Mouse (Mus musculus) forebrain, embryonic 13.5 days (tissue): ENCODE data around the gene Rps6ka5. TPM values are rescaled to one million over a fixed set of nuclear protein-coding genes. Genes with fewer than 3 reads are reported as not detected.

ENCODE experiments used
- ATAC-seq: fragments of 200-750 bp; cut with Nextera tagmentation; 2 replicates; pipeline ENCODE4 v1.8.0; 2017
- H3K27ac ChIP-seq: fragments of 300-500 bp; sonication (generic); 2 replicates; pipeline ENCODE4 v1.5.1; 2015; ENCODE audit warnings: inconsistent platforms, mild to moderate bottlenecking, moderate library complexity
- H3K27me3 ChIP-seq: fragments of 300-500 bp; sonication (generic); 2 replicates; pipeline ENCODE4 v1.6.1; 2015; ENCODE audit warnings: mild to moderate bottlenecking, inconsistent platforms
- H3K36me3 ChIP-seq: fragments of 300-500 bp; sonication (generic); 2 replicates; pipeline ENCODE4 v1.6.1; 2015; ENCODE audit warnings: mild to moderate bottlenecking, inconsistent platforms; ENCODE audit not compliant: poor library complexity, severe bottlenecking
- H3K4me1 ChIP-seq: fragments of 300-500 bp; sonication (generic); 2 replicates; pipeline ENCODE4 v1.6.1; 2015; ENCODE audit warnings: inconsistent platforms
- H3K4me2 ChIP-seq: fragments of 300-500 bp; sonication (generic); 2 replicates; pipeline ENCODE4 v1.6.1; 2015; ENCODE audit warnings: inconsistent platforms, mild to moderate bottlenecking, moderate library complexity
- H3K4me3 ChIP-seq: fragments of 300-500 bp; sonication (generic); 2 replicates; pipeline ENCODE4 v1.5.1; 2015; ENCODE audit warnings: mild to moderate bottlenecking, inconsistent platforms
- H3K9ac ChIP-seq: fragments of 300-500 bp; sonication (generic); 2 replicates; pipeline ENCODE4 v1.6.1; 2015; ENCODE audit warnings: mild to moderate bottlenecking, inconsistent platforms
- H3K9me3 ChIP-seq: fragments of 300-500 bp; sonication (generic); replicated peaks from 2 replicates; pipeline ENCODE4 v1.6.1; 2016; ENCODE audit warnings: inconsistent platforms
- WGBS: fragments of 180-500 bp; shearing (Covaris S2); methylation state at CpG from one replicate; pipeline ENCODE4 v1.1.7; 2015; 5-methylcytosine and 5-hydroxymethylcytosine counted together
- polyA plus RNA-seq: library from polyadenylated mRNA; unstranded; fragments of >200 nt; fragmentation: Nextera tagmentation; extraction: Ambion mirVana; gene quantifications from 2 replicates; pipeline ENCODE4 v1.2.1, GENCODE M21; 2015

Gene Rps6ka5
- polyA plus RNA-seq, 1 experiment from 2014 or later: 8.5 TPM

DNA sequence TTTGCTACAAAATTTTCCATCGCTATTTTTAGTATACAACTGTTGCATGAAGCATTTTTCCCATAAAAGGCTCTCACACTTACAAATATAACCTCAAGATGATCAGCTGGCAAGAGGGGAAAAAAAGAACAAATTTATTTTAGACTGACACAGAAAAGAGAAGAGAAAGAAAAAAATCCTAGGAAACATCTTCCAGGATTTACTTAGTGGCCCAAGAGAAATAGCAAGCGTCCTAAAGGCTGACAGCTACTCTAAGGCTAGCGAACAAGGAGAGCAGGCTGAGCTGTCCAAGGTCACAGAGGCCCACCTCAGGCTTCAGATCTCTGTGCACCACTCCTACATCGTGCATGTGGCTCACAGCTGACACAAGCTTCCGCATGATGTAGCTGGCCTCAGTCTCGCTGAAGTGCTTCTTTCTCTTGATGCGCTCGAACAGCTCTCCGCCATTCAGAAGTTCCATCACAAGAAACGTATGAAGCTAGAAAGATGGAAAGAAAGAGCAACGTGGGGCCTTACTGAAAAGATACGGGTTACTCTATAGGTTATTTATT is 156.2 kb downstream of the Rps6ka5 start:
- no peak for ATAC-seq
- WGBS: 82% methylated on average over 12 of the region's 12 CpGs
- Histone ChIP-seq H3K36me3 (peaks cover 16% of the 10 kb centered on the region), H3K9ac (no peak overlapping the region), H3K27ac (no peak overlapping the region), H3K4me3 (no peak overlapping the region), H3K4me1 (no peaks in the 10 kb centered on the region), H3K27me3 (no peaks in the 10 kb centered on the region), H3K9me3 (no peaks in the 10 kb centered on the region), H3K4me2 (no peak overlapping the region)

DNA sequence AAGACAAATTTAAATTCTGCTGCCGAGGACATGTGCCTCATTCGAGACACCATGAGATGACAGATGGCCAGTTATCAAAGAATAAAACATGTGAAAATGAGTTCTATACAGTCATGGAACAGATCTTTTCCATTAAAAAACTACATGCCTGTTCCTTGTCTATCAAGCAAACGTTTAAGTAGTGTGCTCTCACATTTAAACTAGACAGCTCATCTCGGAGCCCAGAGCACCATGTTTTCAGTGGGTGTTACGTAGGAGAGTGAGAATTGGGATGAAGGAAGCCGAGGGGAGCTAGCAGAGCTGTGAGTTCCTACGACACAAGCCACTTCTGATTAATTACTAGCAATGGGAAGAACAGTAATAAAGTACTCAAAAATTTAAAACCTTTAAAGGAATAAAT is 158.0 kb downstream of the Rps6ka5 start:
- no peak for ATAC-seq

DNA sequence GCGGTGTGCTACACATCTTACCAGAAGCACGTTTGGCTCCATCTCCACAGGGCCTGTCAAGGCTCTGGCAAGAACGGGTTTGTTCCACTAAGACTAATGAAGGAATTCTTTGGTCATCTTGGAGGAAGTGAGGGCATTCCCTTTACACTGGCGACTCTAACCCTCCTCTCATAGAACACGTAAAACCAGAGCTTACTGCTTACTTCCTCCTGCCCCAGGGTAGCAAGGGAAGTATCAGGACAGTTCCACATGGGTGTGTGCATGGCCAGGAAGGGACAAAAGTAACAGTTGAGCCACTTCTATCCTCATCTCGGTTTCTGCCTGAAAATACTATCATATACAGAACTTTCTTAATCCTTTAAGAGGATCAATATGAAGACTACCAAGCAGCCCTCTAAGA is 158.7 kb downstream of the Rps6ka5 start:
- Histone ChIP-seq H3K27ac (no peak overlapping the region), H3K36me3 (peaks cover 7% of the 10 kb centered on the region), H3K9ac (no peak overlapping the region), H3K4me1 (no peaks in the 10 kb centered on the region), H3K4me3 (no peak overlapping the region), H3K4me2 (no peak overlapping the region), H3K27me3 (no peaks in the 10 kb centered on the region), H3K9me3 (no peaks in the 10 kb centered on the region)
- ATAC-seq: no peak
- WGBS: 91% methylated on average over 6 of the region's 6 CpGs

More for the DNA sequence above, 158.0 kb downstream of the Rps6ka5 start:
- Histone ChIP-seq H3K36me3 (peaks cover 12% of the 10 kb centered on the region), H3K9me3 (no peaks in the 10 kb centered on the region), H3K27ac (no peak overlapping the region), H3K27me3 (no peaks in the 10 kb centered on the region), H3K4me1 (no peaks in the 10 kb centered on the region), H3K9ac (no peak overlapping the region), H3K4me2 (no peak overlapping the region), H3K4me3 (no peak overlapping the region)
- WGBS: 80% methylated on average over 7 of the region's 7 CpGs

DNA sequence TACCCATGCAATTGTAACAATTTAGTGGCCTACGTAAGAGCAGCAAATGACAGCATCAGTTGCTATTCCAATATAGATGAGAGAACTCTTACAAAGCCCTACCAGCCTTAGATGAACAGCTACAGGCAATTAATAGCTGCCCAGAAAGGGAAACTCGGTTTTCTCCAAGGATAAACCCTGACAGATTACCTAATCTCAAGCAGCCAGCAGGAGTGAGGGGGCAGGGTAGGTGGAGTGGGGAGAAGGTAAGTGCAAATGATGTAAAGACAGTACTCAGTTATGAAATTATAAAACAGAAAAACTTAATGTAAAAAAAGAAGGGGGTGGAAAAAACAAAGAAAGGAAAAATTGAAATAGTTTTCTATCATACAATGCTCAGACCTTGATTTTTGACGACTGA is 159.2 kb downstream of the Rps6ka5 start:
- ATAC-seq: no peak

DNA sequence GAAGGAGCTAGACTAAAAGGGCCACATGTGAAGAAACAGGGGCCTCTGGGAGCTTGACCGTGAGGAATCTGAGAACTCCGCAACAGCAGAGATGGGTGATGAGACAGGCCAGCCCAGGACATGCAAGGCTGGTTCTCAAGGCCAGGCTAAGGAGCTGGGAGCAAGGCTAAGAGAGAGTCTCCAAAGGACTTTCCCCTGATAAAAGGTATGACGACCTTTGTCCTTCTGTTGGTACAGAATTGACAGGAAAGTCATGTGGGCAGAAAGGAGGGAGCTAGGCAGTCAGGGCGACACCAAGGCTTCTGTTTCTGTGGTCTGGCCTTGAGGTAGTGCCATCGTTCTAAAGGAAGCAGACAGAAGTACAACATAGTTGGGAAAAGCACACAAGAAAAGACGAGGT is 173.1 kb downstream of the Rps6ka5 start:
- Histone ChIP-seq H3K4me3 (no peak overlapping the region), H3K27ac (no peak overlapping the region), H3K4me2 (no peak overlapping the region), H3K4me1 (no peaks in the 10 kb centered on the region), H3K36me3 (peaks cover 14% of the 10 kb centered on the region; the same call in 1 of the 2 replicates), H3K9me3 (no peaks in the 10 kb centered on the region), H3K9ac (no peak overlapping the region), H3K27me3 (no peaks in the 10 kb centered on the region)
- WGBS: 92% methylated on average over 6 of the region's 6 CpGs
- no peak for ATAC-seq

More for the DNA sequence above, 159.2 kb downstream of the Rps6ka5 start:
- Histone ChIP-seq H3K27ac (no peak overlapping the region), H3K9ac (no peak overlapping the region), H3K27me3 (no peaks in the 10 kb centered on the region), H3K4me2 (no peak overlapping the region), H3K4me3 (no peak overlapping the region), H3K4me1 (no peaks in the 10 kb centered on the region), H3K36me3 (peaks cover 3% of the 10 kb centered on the region; the same call in 1 of the 2 replicates), H3K9me3 (no peaks in the 10 kb centered on the region)
- WGBS: 80% methylated on average over 3 of the region's 3 CpGs

DNA sequence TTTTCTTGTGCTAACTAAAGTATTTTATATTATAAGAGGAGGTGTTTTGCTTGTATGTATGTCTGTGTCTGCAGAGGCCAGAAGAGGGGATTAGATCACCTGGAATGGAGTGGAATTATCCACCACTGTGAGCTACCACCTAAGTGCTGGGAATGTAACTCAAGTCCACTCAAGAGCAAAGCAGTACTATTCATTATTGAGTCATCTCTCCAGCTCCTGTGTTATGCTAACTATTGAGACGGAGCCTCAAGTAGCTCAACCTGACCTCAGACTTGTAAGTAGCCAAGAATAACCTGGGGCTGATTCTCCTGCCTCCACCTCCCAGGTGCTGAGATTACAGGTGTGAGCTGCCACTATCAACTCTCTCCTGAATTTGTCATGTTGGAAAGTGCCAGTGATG is 174.8 kb downstream of the Rps6ka5 start:
- no peak overlapping the region for H3K4me3 ChIP-seq
- H3K36me3 ChIP-seq: peaks cover 14% of the 10 kb centered on the region; the same call in 1 of the 2 replicates
- no peaks in the 10 kb centered on the region for H3K9me3 ChIP-seq
- WGBS: 70% methylated on average over 1 of the region's 1 CpGs
- H3K4me2 ChIP-seq: no peak overlapping the region
- no peak overlapping the region for H3K27ac ChIP-seq
- H3K9ac ChIP-seq: no peak overlapping the region
- no peak for ATAC-seq
- no peaks in the 10 kb centered on the region for H3K27me3 ChIP-seq
- H3K4me1 ChIP-seq: no peaks in the 10 kb centered on the region

DNA sequence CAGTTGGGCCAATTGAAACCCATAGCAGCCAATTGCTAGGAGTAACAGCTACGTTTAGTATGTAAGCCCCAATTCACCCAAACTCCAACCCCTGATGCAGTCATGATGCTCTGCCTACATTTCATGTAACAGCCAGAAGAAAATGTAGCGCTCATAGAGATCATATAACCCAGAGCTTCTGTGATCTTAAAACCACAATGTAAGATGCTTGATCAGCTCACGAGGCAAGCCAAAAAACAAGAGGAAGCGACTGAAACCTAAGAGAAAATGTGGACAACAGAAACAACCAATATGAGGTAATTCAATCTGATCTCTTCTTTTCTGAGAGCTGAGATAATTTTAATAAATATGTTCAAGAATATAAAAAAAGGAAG is 182.6 kb downstream of the Rps6ka5 start:
- H3K4me2 ChIP-seq: no peak overlapping the region
- no peaks in the 10 kb centered on the region for H3K27me3 ChIP-seq
- H3K9me3 ChIP-seq: no peaks in the 10 kb centered on the region
- H3K36me3 ChIP-seq: no peaks in the 10 kb centered on the region
- no peak overlapping the region for H3K27ac ChIP-seq
- H3K9ac ChIP-seq: no peak overlapping the region
- no peak overlapping the region for H3K4me3 ChIP-seq
- no peak for ATAC-seq
- WGBS: 88% methylated on average over 4 of the region's 4 CpGs
- H3K4me1 ChIP-seq: no peaks in the 10 kb centered on the region

DNA sequence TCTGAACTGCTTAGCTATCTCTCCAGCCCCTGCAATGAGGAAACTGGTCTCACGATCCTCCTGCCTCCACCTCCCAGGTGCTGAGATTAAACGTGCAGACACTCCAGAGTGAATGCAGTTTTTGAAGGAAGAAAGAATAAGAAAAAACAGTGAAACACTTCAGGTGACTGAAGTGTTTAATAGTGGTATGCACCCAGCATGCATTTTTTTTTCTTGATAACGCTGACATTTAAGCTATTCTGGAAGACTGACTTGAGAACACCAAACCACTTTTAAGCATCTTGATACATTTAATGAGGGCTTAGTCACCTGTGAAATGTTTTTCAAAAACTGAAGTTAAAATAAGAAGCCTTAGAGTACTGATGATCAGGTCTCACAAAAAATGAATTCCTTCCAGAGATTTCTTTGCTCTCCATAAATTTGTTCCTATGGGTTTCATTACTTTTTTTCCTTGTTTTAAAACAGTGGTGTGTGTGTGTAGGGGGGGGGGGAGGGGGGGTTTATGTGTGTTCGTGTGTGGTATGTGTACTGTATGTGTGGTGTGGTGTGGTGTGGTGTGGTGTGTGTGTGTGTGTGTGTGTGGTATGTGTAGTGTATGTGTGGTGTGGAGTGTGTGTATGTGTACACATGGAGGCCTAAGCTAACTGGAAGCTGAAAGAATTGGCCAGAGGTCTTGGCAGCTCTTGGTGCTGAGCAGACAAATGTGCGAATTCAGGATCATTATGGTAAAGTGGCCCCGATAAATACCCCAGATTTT is 183.2 kb downstream of the Rps6ka5 start:
- Histone ChIP-seq H3K27me3 (no peaks in the 10 kb centered on the region), H3K4me3 (no peak overlapping the region), H3K36me3 (no peaks in the 10 kb centered on the region), H3K4me2 (no peak overlapping the region), H3K4me1 (no peaks in the 10 kb centered on the region), H3K27ac (no peak overlapping the region), H3K9ac (no peak overlapping the region), H3K9me3 (no peaks in the 10 kb centered on the region)
- WGBS: 77% methylated on average over 6 of the region's 6 CpGs
- ATAC-seq: no peak

DNA sequence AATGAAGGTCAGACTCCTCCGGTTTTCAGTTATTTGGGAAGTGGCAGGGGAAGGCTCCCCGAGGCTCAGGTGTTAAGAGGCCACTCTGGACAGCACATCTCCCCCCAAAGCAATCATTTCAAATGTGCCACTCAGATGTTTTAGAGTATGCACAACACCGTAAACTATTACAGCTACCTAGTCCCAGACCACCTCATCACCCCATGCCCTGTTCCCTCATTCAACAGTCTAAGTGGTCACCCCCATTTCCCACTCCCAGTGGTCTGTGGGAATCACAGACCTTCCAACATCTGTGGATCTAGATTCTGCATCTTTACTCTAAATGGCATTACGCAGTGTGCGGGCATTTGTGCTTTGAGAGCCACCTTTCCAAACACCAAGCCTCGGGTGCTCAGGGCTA is 184.3 kb downstream of the Rps6ka5 start:
- WGBS: 90% methylated on average over 6 of the region's 6 CpGs

DNA sequence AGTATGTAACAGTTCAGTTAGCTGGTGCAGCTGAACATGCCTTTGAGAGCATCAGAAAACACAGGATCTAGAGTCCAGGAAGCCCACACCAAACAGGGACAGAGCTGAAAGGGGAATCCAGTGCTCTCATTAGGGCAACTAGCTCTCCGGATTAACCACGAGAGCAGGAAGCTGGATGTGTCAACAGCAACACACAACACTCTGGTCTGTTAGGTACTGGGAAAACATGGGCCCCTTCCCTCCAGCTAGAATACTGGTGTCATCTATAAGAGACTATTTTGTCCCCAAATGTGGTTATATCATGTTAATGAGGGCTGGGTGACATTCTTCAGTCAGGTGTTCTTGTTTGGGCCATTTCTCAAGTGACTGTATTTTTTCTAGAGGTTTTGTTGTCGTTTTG is 184.7 kb downstream of the Rps6ka5 start:
- 46% methylated on average over 3 of the region's 3 CpGs for WGBS
- no peak for ATAC-seq
- Histone ChIP-seq H3K9ac (no peak overlapping the region), H3K4me3 (no peak overlapping the region), H3K27ac (no peak overlapping the region), H3K4me2 (no peak overlapping the region), H3K27me3 (no peaks in the 10 kb centered on the region), H3K36me3 (no peaks in the 10 kb centered on the region), H3K9me3 (no peaks in the 10 kb centered on the region), H3K4me1 (no peaks in the 10 kb centered on the region)

More for the DNA sequence above, 184.3 kb downstream of the Rps6ka5 start:
- Histone ChIP-seq H3K36me3 (no peaks in the 10 kb centered on the region), H3K27me3 (no peaks in the 10 kb centered on the region), H3K4me3 (no peak overlapping the region), H3K4me1 (no peaks in the 10 kb centered on the region), H3K4me2 (no peak overlapping the region), H3K9ac (no peak overlapping the region), H3K27ac (no peak overlapping the region), H3K9me3 (no peaks in the 10 kb centered on the region)
- no peak for ATAC-seq

DNA sequence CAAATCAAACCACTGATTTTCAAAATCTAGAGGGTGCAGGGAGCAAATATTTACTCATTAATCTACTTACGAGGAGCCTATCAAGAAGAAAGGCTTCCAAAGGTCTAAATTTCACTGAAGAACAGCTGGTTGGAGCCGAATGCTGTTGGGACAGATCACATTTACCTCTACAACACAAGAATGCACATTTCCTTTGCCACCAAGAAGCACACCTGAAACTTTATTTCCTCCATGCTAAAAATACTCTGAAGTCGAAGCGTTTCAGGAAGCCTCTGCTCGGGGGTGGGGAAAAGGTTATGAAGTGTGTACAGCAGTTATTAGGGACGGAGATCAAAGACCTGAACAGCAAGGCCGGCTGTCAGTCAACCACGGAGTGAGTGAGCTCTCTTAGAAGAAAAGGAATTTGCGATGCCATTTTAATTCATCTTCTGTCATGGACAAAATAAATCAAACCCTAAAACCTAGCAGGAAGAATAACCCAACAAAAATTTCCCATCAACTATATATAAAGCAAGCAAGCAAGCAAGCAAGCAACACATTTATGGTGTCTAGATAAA is 187.5 kb downstream of the Rps6ka5 start:
- ATAC-seq: no peak
- 76% methylated on average over 9 of the region's 9 CpGs for WGBS

DNA sequence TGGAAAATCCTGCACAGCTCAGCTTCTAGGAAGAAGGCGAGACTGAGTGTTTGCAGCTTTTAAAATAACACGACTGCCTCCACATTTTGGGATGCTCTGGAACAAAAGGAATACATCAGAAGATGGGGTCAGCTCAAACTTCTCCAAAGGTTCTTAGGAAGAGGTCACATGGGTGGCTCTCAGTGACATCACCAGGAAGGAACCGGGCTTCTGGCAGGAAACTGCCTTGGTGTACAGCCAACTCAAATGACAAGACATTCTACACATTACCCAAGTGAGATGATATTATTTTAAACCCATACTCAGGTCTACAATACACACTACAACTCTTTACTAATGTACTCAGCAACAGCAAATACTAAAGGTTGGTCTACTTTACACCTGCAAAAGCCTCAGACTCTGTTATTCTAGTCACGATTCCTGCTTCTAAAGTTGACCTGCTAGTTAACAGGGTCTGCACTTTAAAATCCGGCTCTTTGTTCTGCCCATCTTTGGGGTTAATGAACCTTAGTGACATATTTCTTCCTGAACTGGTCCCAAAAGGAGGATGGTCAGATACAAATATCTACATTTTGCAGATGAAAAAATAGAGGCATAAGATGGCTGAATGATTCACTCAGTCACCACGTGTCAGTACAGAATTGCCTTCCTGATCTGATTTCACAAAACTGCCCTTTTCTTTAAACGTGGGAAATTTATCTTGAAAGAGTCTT is 188.2 kb downstream of the Rps6ka5 start:
- Histone ChIP-seq H3K9me3 (no peaks in the 10 kb centered on the region), H3K27ac (no peak overlapping the region), H3K27me3 (no peaks in the 10 kb centered on the region), H3K4me3 (no peak overlapping the region), H3K4me1 (0 out of 2 replicates have a peak, but pooled peaks cover 6% of the 10 kb centered on the region), H3K9ac (no peak overlapping the region), H3K36me3 (no peaks in the 10 kb centered on the region), H3K4me2 (no peak overlapping the region)
- no peak for ATAC-seq
- WGBS: 70% methylated on average over 7 of the region's 7 CpGs

More for the DNA sequence above, 187.5 kb downstream of the Rps6ka5 start:
- H3K27ac ChIP-seq: no peak overlapping the region
- H3K9ac ChIP-seq: no peak overlapping the region
- no peaks in the 10 kb centered on the region for H3K36me3 ChIP-seq
- H3K4me2 ChIP-seq: no peak overlapping the region
- H3K27me3 ChIP-seq: no peaks in the 10 kb centered on the region
- 0 out of 2 replicates have a peak, but pooled peaks cover under 1% of the 10 kb centered on the region for H3K4me1 ChIP-seq
- no peaks in the 10 kb centered on the region for H3K9me3 ChIP-seq
- H3K4me3 ChIP-seq: no peak overlapping the region
